Mouse (Mus musculus): Measurements from ENCODE around the gene Akt1. TPM values are rescaled to one million over a fixed set of nuclear protein-coding genes. Genes with fewer than 3 reads are reported as not detected.

Akt1 gene
- polyA plus RNA-seq, 1 experiment: 297 TPM

DNA sequence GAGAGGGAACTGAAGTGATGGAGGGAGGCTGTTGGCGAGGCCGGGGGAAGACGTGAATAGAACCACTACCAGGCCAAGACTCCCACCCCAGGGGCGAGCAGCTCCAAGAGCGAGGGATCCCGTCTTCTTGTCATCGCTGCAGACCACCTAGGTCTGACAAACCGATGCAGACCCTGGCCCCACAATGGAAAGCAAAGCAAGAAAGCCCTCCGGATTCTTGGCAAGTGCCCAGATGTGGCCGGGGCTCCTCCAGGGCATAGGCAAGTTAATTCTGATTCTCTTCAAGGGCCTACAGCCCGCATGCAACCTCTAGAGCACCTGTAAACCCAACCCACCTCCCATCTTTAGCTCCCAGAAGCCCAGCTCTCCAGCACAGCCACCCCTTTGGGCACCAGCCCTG, 11.4 kb downstream of the Akt1 start:
- Histone ChIP-seq H3K79me2 (ENCODE audit: control insufficient read depth, insufficient read depth) (peaks cover 69% of the 10 kb centered on the region), H3K27me3 (ENCODE audit: control insufficient read depth, insufficient read depth, insufficient read length) (no peaks in the 10 kb centered on the region), H3K4me3 (ENCODE audit: insufficient read depth, poor library complexity, severe bottlenecking) (no peak overlapping the region), H3K79me3 (ENCODE audit: low read depth) (peaks cover 29% of the 10 kb centered on the region), H3ac (ENCODE audit: control insufficient read depth, insufficient read length, low read depth) (no peak overlapping the region), H3K36me3 (ENCODE audit: control insufficient read depth, insufficient read depth) (peaks cover 81% of the 10 kb centered on the region)
- no peak for TF ChIP-seq MYOD1 (IDR thresholded peaks at IDR 0.05; ENCODE audit: control insufficient read depth, insufficient read length, low read depth)

GRCm38 (mm10) chr12:112661851-112662250, 12.8 kb downstream of the Akt1 start:
- Histone ChIP-seq H3K27me3 (ENCODE audit: control insufficient read depth, insufficient read depth, insufficient read length) (no peaks in the 10 kb centered on the region), H3K79me2 (ENCODE audit: control insufficient read depth, insufficient read depth) (peaks cover 55% of the 10 kb centered on the region), H3K4me3 (ENCODE audit: insufficient read depth, poor library complexity, severe bottlenecking) (no peak overlapping the region), H3ac (ENCODE audit: control insufficient read depth, insufficient read length, low read depth) (no peak overlapping the region), H3K36me3 (ENCODE audit: control insufficient read depth, insufficient read depth) (peaks cover 82% of the 10 kb centered on the region), H3K79me3 (ENCODE audit: low read depth) (peaks cover 18% of the 10 kb centered on the region)
- TF ChIP-seq MYOG (IDR thresholded peaks at IDR 0.05; ENCODE audit: control insufficient read depth, extremely low read depth, insufficient read length) (no peak), CEBPB (IDR thresholded peaks at IDR 0.05; ENCODE audit: low read depth) (no peak)

- Histone ChIP-seq H3K36me3 (ENCODE audit: control insufficient read depth, insufficient read depth) (peaks cover 85% of the 10 kb centered on the region), H3K79me3 (ENCODE audit: low read depth) (peaks cover 15% of the 10 kb centered on the region), H3K27me3 (ENCODE audit: control insufficient read depth, insufficient read depth, insufficient read length) (no peaks in the 10 kb centered on the region), H3K4me3 (ENCODE audit: insufficient read depth, poor library complexity, severe bottlenecking) (no peak overlapping the region), H3ac (ENCODE audit: control insufficient read depth, insufficient read length, low read depth) (no peak overlapping the region), H3K79me2 (ENCODE audit: control insufficient read depth, insufficient read depth) (peaks cover 49% of the 10 kb centered on the region)
- TF ChIP-seq CTCF (IDR thresholded peaks at IDR 0.05; ENCODE audit: control insufficient read depth, insufficient read depth, insufficient read length): no peak
- TF ChIP-seq USF1 (IDR thresholded peaks at IDR 0.05; ENCODE audit: low read depth): no peak
- no peak for TF ChIP-seq MAX (IDR thresholded peaks at IDR 0.05)
- no peak for TF ChIP-seq MYOG (IDR thresholded peaks at IDR 0.05; ENCODE audit: control insufficient read depth, extremely low read depth, insufficient read length)
- no peak for TF ChIP-seq FOSL1 (IDR thresholded peaks at IDR 0.05; ENCODE audit: insufficient read depth, low read length, poor library complexity, severe bottlenecking)
- no peak for TF ChIP-seq CEBPB (IDR thresholded peaks at IDR 0.05; ENCODE audit: low read depth)
- TF ChIP-seq MYOD1 (IDR thresholded peaks at IDR 0.05; ENCODE audit: control insufficient read depth, insufficient read length, low read depth): no peak
Measured at GRCm38 (mm10) chr12:112661327-112661605, 13.4 kb downstream of the Akt1 start.

DNA sequence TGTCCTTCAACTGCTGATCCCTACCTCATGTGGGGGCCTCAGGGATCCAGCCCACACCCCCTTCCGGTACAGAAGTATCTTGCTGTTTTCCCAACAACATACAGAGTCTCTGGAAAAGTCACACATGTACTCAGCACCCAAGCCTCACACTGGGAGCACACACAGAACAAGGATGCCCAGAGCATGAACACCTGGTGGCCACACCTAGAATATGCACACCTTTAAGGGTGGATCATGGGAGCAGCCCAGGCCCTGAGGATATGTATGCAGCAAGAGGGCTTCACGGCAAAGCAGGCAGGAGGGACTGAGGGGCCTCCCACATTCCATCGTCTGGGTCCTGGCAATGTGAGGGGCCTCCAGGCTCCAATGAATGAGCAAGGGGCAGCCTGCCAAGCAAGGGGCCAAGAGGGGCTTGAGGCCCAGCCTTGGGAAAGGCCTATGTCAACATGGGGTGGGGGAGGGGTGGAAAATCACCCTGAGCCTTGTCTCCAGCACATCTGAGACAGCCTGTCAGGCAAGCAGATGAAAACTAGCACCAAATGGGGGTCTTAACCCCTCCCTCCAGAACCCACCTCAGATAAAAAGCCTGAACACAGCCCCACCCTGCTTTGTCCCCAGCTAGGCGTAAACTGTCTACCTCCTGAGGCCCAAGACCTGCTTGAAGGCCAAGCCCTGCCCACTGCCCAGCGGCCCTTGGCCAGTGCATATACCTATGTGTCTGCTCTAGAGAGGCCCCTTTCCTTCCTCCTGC, 13.9 kb downstream of the Akt1 start:
- TF ChIP-seq MYOG (IDR thresholded peaks at IDR 0.05; ENCODE audit: control insufficient read depth, extremely low read depth, insufficient read length): no peak
- no peak for TF ChIP-seq USF1 (IDR thresholded peaks at IDR 0.05; ENCODE audit: low read depth)
- no peak for TF ChIP-seq CEBPB (IDR thresholded peaks at IDR 0.05; ENCODE audit: low read depth)
- no peak for TF ChIP-seq CTCF (IDR thresholded peaks at IDR 0.05; ENCODE audit: control insufficient read depth, insufficient read depth, insufficient read length)
- no peak for TF ChIP-seq MYOD1 (IDR thresholded peaks at IDR 0.05; ENCODE audit: control insufficient read depth, insufficient read length, low read depth)
- TF ChIP-seq FOSL1 (IDR thresholded peaks at IDR 0.05; ENCODE audit: insufficient read depth, low read length, poor library complexity, severe bottlenecking): no peak
- TF ChIP-seq MAX (IDR thresholded peaks at IDR 0.05): no peak
- Histone ChIP-seq H3K36me3 (ENCODE audit: control insufficient read depth, insufficient read depth) (peaks cover 86% of the 10 kb centered on the region), H3K4me3 (ENCODE audit: insufficient read depth, poor library complexity, severe bottlenecking) (no peak overlapping the region)

DNA sequence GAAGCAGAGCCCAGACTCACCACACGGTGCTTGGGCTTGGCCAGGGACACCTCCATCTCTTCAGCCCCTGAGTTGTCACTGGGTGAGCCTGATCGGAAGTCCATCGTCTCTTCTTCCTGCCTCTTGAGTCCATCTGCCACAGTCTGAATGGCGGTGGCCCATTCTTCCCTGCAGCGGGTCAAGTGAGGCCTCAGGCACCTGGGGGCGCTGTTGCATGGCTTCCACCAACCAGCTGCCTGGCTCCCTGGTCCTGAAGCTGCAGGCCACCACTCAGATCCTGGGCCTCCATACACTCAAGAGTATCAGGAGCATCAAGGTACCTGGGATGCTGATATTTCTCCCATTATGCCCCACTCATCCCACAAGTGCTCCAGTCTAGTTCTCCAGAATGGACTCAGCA, 15.6 kb downstream of the Akt1 start:
- Histone ChIP-seq H3K79me3 (ENCODE audit: low read depth) (no peaks in the 10 kb centered on the region), H3K36me3 (ENCODE audit: control insufficient read depth, insufficient read depth) (peaks cover 74% of the 10 kb centered on the region), H3ac (ENCODE audit: control insufficient read depth, insufficient read length, low read depth) (no peak overlapping the region), H3K27me3 (ENCODE audit: control insufficient read depth, insufficient read depth, insufficient read length) (no peaks in the 10 kb centered on the region), H3K4me3 (ENCODE audit: insufficient read depth, poor library complexity, severe bottlenecking) (no peak overlapping the region), H3K79me2 (ENCODE audit: control insufficient read depth, insufficient read depth) (peaks cover 27% of the 10 kb centered on the region)
- TF ChIP-seq CTCF (IDR thresholded peaks at IDR 0.05; ENCODE audit: control insufficient read depth, insufficient read depth, insufficient read length) (peak; percentile 40), MYOD1 (IDR thresholded peaks at IDR 0.05; ENCODE audit: control insufficient read depth, insufficient read length, low read depth) (no peak)

More for the DNA sequence above, 13.9 kb downstream of the Akt1 start:
- Histone ChIP-seq H3K79me3 (ENCODE audit: low read depth) (peaks cover 10% of the 10 kb centered on the region), H3K79me2 (ENCODE audit: control insufficient read depth, insufficient read depth) (peaks cover 44% of the 10 kb centered on the region), H3ac (ENCODE audit: control insufficient read depth, insufficient read length, low read depth) (no peak overlapping the region), H3K27me3 (ENCODE audit: control insufficient read depth, insufficient read depth, insufficient read length) (no peaks in the 10 kb centered on the region)

- peaks cover 74% of the 10 kb centered on the region for H3K36me3 ChIP-seq (ENCODE audit: control insufficient read depth, insufficient read depth)
- H3K4me3 ChIP-seq (ENCODE audit: insufficient read depth, poor library complexity, severe bottlenecking): no peak overlapping the region
- H3ac ChIP-seq (ENCODE audit: control insufficient read depth, insufficient read length, low read depth): no peak overlapping the region
Measured at GRCm38 (mm10) chr12:112658619-112659018, 16.1 kb downstream of the Akt1 start.

More at GRCm38 (mm10) chr12:112658619-112659018, 16.1 kb downstream of the Akt1 start:
- peaks cover 22% of the 10 kb centered on the region for H3K79me2 ChIP-seq (ENCODE audit: control insufficient read depth, insufficient read depth)
- no peaks in the 10 kb centered on the region for H3K79me3 ChIP-seq (ENCODE audit: low read depth)
- TF ChIP-seq MAX (IDR thresholded peaks at IDR 0.05) (no peak), MYOD1 (IDR thresholded peaks at IDR 0.05; ENCODE audit: control insufficient read depth, insufficient read length, low read depth) (no peak), CEBPB (IDR thresholded peaks at IDR 0.05; ENCODE audit: low read depth) (no peak)
- H3K27me3 ChIP-seq (ENCODE audit: control insufficient read depth, insufficient read depth, insufficient read length): no peaks in the 10 kb centered on the region
